Mouse (Mus musculus): ENCODE measurements around the gene Sec16a. TPM values are rescaled to one million over a fixed set of nuclear protein-coding genes. Genes with fewer than 3 reads are reported as not detected.

Sec16a gene
- total RNA-seq, 4 experiments from 2014 or later, result 62.3 to 73.6 (median 67.1) TPM

- DNase-seq, result no peak
Observed at GRCm38 (mm10) chr2:26472312-26473090, 27.5 kb upstream of the Sec16a start.

- DNase-seq, result no peak
Observed at GRCm38 (mm10) chr2:26471652-26472285, 26.8 kb upstream of the Sec16a start.

GRCm38 (mm10) chr2:26470967-26471366 lies 26.0 kb upstream of the Sec16a start:
- DNase-seq, result no peak

GRCm38 (mm10) chr2:26468376-26468775 lies 23.4 kb upstream of the Sec16a start:
- no peak for DNase-seq

GRCm38 (mm10) chr2:26463412-26463811 lies 18.4 kb upstream of the Sec16a start:
- no peak for DNase-seq

- no peak for DNase-seq
Observed at GRCm38 (mm10) chr2:26462980-26463379, 18.0 kb upstream of the Sec16a start.

GRCm38 (mm10) chr2:26461667-26462066 lies 16.7 kb upstream of the Sec16a start:
- DNase-seq, result no peak

GRCm38 (mm10) chr2:26460837-26461236 lies 15.8 kb upstream of the Sec16a start:
- DNase-seq, result no peak

- no peak for DNase-seq
Observed at GRCm38 (mm10) chr2:26460097-26460646, 15.2 kb upstream of the Sec16a start.

GRCm38 (mm10) chr2:26459478-26459877 lies 14.5 kb upstream of the Sec16a start:
- no peak for DNase-seq

GRCm38 (mm10) chr2:26458402-26459124 lies 13.5 kb upstream of the Sec16a start:
- no peak for DNase-seq

GRCm38 (mm10) chr2:26449121-26450060 lies 4.4 kb upstream of the Sec16a start:
- DNase-seq, result peak; percentile 49

GRCm38 (mm10) chr2:26447451-26447850 lies 2.4 kb upstream of the Sec16a start:
- DNase-seq, result no peak

GRCm38 (mm10) chr2:26446671-26447070 lies 1.7 kb upstream of the Sec16a start:
- no peak for DNase-seq

- peak; percentile 92 for DNase-seq
Observed at GRCm38 (mm10) chr2:26445666-26446445, 840 bp upstream of the Sec16a start.

- DNase-seq, result no peak
Observed at GRCm38 (mm10) chr2:26444368-26444767, 648 bp downstream of the Sec16a start.

GRCm38 (mm10) chr2:26443876-26444275 lies 1.1 kb downstream of the Sec16a start:
- DNase-seq, result no peak

GRCm38 (mm10) chr2:26442843-26443242 lies 2.2 kb downstream of the Sec16a start:
- DNase-seq, result no peak

- no peak for DNase-seq
Observed at GRCm38 (mm10) chr2:26441688-26442087, 3.3 kb downstream of the Sec16a start.

GRCm38 (mm10) chr2:26441261-26441660 lies 3.8 kb downstream of the Sec16a start:
- no peak for DNase-seq

- DNase-seq, result no peak
Observed at GRCm38 (mm10) chr2:26439671-26440070, 5.3 kb downstream of the Sec16a start.
